Mouse (Mus musculus): Measurements from ENCODE around the gene Nnmt. TPM values are rescaled to one million over a fixed set of nuclear protein-coding genes. Genes with fewer than 3 reads are reported as not detected.

Nnmt gene
- polyA plus RNA-seq, 1 experiment, result 5.1 TPM

DNA sequence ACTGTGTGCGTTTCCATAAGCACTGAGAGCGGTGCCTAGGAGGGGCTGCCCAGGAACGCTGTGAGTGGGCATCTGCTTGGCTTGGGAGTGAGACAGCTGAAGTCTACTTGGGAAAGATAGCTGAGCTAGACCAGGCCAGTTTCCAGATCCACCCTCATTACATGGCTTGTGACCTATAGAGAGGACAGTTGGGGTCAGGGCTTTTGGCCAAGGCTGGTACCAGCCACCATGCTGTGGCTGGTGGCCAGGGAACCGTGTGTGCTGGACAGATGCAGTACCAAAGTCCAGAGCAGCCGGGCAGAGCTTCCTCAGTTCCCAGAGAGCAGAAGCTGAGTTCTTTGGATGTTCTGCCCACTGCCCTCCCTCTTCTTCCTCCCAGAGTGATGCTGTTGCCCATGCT is 7.6 kb upstream of the Nnmt start:
- WGBS, result 76% methylated on average over 5 of the region's 5 CpGs
- no peak for DNase-seq
- TF ChIP-seq POLR2A (IDR thresholded peaks at IDR 0.05; ENCODE audit: borderline replicate concordance, extremely low read depth, low read depth, low read length), result no peak
- TF ChIP-seq CTCF (IDR thresholded peaks at IDR 0.05; ENCODE audit: insufficient read depth, low read length), result no peak
- Histone ChIP-seq H3K4me1 (ENCODE audit: control insufficient read depth, insufficient read depth, low read length) (no peaks in the 10 kb centered on the region), H3K4me3 (replicated peaks; ENCODE audit: extremely low read depth, low read depth, low read length) (no peak overlapping the region)

DNA sequence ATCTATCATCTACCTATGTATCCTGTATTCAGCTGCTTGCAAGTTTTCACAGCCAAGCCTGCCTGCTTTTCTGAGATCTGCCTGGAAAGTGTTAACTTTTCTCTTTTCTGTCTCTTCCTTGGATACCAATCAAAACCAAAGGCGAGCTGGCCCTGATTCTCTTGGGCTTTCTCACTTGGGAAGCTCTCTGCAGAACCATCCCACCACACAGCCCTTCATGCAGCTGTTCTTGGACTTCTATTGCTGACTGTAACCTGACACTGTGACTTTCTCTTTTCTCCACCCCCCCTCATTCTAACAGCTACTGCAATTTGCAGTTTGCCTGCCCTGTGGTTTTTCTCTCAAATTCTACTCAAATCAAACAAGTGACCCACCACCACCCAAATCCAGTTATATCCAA is 6.1 kb upstream of the Nnmt start:
- Histone ChIP-seq H3K4me3 (replicated peaks; ENCODE audit: extremely low read depth, low read depth, low read length) (no peak overlapping the region), H3K4me1 (ENCODE audit: control insufficient read depth, insufficient read depth, low read length) (no peaks in the 10 kb centered on the region)
- no peak for DNase-seq
- TF ChIP-seq CTCF (IDR thresholded peaks at IDR 0.05; ENCODE audit: insufficient read depth, low read length), result no peak
- TF ChIP-seq POLR2A (IDR thresholded peaks at IDR 0.05; ENCODE audit: borderline replicate concordance, extremely low read depth, low read depth, low read length), result no peak
- WGBS, result 14% methylated on average over 1 of the region's 1 CpGs

DNA sequence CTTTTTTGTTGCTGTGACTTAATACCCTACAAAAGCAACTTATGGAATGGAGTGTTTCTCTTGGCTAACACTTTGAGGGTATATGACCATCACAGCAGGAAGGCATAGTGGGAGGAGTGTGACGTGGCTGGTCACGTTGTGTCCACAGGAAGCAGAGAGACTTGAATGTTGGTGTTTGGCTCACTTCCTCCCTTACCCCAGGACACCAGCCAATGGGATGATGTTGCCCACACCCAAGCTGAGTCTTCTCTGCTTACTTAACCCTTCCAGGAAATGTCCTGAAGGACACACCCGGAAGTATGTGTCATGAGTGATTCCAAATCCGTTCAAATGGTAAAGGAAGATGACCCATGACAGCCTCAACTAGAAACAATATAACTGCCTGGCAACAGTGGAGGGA is 4.8 kb upstream of the Nnmt start:
- DNase-seq, result no peak
- WGBS, result 31% methylated on average over 4 of the region's 4 CpGs
- H3K4me3 ChIP-seq (replicated peaks; ENCODE audit: extremely low read depth, low read depth, low read length), result no peak overlapping the region
- no peaks in the 10 kb centered on the region for H3K4me1 ChIP-seq (ENCODE audit: control insufficient read depth, insufficient read depth, low read length)
- TF ChIP-seq CTCF (IDR thresholded peaks at IDR 0.05; ENCODE audit: insufficient read depth, low read length) (no peak), POLR2A (IDR thresholded peaks at IDR 0.05; ENCODE audit: borderline replicate concordance, extremely low read depth, low read depth, low read length) (no peak)

DNA sequence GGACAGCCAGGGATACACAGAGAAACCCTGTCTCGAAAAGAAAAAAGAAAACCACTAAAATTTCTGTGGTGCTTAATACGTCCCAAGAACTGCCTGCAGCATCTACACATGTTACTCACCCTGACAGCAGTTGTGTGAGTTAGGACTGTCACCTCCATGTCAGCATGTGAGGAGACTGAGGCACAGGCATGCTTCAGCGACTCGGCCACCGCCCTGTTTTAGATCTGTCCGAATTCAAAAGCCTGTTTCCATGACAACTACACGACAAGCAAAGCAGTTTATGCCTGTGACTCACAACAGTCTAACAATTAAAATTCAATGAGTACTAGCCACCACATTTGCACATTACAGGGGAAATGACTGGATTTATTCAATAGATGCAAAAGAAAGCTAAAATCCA is 2.5 kb upstream of the Nnmt start:
- WGBS, result 75% methylated on average over 7 of the region's 7 CpGs
- no peak for DNase-seq
- Histone ChIP-seq H3K4me1 (ENCODE audit: control insufficient read depth, insufficient read depth, low read length) (no peaks in the 10 kb centered on the region), H3K4me3 (replicated peaks; ENCODE audit: extremely low read depth, low read depth, low read length) (no peak overlapping the region)
- TF ChIP-seq POLR2A (IDR thresholded peaks at IDR 0.05; ENCODE audit: borderline replicate concordance, extremely low read depth, low read depth, low read length) (no peak), CTCF (IDR thresholded peaks at IDR 0.05; ENCODE audit: insufficient read depth, low read length) (no peak)

DNA sequence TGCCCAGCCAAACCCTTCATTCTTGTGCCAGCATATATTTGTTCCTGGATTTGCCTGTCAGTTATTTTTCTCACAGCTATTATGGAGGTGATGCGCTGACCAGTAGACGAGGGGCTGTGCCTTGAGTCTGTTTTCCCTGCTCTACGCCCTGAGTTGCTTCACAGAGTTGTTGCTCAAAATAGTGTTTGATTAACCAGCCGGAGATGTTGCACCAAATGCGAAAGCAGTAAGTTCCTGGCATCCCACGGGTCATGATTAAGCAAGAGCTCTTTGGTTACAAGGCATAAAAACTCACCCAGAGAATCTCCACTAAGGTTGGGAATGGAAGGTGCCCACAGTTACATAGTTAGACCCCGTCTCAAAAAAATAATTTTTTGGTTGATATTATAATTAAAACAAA is 1.2 kb upstream of the Nnmt start:
- WGBS, result 68% methylated on average over 7 of the region's 7 CpGs
- DNase-seq, result no peak
- H3K4me1 ChIP-seq (ENCODE audit: control insufficient read depth, insufficient read depth, low read length), result no peaks in the 10 kb centered on the region
- no peak overlapping the region for H3K4me3 ChIP-seq (replicated peaks; ENCODE audit: extremely low read depth, low read depth, low read length)
- TF ChIP-seq CTCF (IDR thresholded peaks at IDR 0.05; ENCODE audit: insufficient read depth, low read length) (no peak), POLR2A (IDR thresholded peaks at IDR 0.05; ENCODE audit: borderline replicate concordance, extremely low read depth, low read depth, low read length) (no peak)

DNA sequence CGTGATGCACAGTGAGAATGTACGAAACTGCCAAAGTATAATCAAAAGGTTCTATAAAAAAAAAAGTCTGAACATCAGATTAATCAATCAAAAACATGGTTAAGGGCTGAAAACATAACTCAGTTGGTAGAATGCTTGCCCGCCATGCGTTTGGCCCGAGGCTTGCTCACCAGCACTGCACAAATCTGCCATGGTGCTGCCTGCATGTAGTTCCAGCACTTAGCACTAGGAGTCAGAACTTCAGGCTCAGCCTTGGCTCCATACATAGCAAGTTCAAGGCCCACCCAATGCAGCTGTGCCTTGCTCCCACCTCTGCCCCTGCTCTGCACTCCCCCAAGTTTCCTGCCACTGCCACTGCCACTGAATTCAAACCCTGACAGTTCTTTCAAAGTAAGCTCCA is 744 bp upstream of the Nnmt start:
- Histone ChIP-seq H3K4me3 (replicated peaks; ENCODE audit: extremely low read depth, low read depth, low read length) (no peak overlapping the region), H3K4me1 (ENCODE audit: control insufficient read depth, insufficient read depth, low read length) (no peaks in the 10 kb centered on the region)
- TF ChIP-seq CTCF (IDR thresholded peaks at IDR 0.05; ENCODE audit: insufficient read depth, low read length) (peak; percentile 31; the same call in 1 of the 2 replicates), POLR2A (IDR thresholded peaks at IDR 0.05; ENCODE audit: borderline replicate concordance, extremely low read depth, low read depth, low read length) (no peak)
- WGBS, result 84% methylated on average over 5 of the region's 5 CpGs
- DNase-seq, result no peak

DNA sequence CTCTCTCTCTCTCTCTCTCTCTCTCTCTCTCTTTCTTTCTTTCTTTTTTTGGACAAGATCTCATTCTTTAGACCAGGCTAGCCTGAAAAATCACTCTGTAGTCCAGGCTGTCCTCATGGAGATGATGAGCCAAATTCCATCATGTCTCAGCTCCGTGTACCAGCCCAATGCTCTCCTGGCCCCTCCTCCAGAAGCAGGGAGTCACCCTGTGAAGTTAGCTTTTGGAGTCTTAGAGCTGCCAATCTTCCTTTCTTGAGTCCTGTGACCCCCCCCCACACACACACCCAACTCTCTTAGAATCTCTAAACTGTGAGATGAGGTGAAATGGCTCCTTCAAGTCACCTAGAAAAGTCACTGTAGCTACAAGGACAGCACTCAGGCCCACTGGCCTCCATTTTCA is 727 bp downstream of the Nnmt start:
- Histone ChIP-seq H3K4me1 (ENCODE audit: control insufficient read depth, insufficient read depth, low read length) (no peaks in the 10 kb centered on the region), H3K4me3 (replicated peaks; ENCODE audit: extremely low read depth, low read depth, low read length) (no peak overlapping the region)
- 42% methylated on average over 1 of the region's 1 CpGs for WGBS
- no peak for DNase-seq
- TF ChIP-seq POLR2A (IDR thresholded peaks at IDR 0.05; ENCODE audit: borderline replicate concordance, extremely low read depth, low read depth, low read length) (no peak), CTCF (IDR thresholded peaks at IDR 0.05; ENCODE audit: insufficient read depth, low read length) (no peak)

DNA sequence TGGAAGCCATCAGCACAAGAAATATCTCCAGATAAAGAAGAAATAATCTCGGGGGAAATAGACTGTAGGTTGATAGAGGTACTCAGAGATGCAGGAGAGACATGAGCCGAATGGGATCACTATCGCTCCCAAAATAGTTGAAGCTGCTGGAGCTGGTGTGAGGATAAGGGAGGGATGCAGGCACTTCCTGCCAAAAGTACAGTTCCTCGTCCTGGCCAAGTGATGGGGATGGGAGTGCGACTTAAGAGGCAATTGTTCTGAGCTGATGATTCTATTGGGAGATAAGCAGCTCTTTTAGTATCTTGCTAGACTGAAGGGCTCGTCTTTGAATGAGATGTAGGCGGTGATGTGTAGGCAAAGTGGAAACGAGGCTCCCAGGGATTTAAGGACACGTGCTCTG is 4.1 kb downstream of the Nnmt start:
- 60% methylated on average over 9 of the region's 9 CpGs for WGBS
- no peak for DNase-seq
- no peak for TF ChIP-seq CTCF (IDR thresholded peaks at IDR 0.05; ENCODE audit: insufficient read depth, low read length)
- no peak for TF ChIP-seq POLR2A (IDR thresholded peaks at IDR 0.05; ENCODE audit: borderline replicate concordance, extremely low read depth, low read depth, low read length)
- Histone ChIP-seq H3K4me3 (replicated peaks; ENCODE audit: extremely low read depth, low read depth, low read length) (no peak overlapping the region), H3K4me1 (ENCODE audit: control insufficient read depth, insufficient read depth, low read length) (no peaks in the 10 kb centered on the region)

DNA sequence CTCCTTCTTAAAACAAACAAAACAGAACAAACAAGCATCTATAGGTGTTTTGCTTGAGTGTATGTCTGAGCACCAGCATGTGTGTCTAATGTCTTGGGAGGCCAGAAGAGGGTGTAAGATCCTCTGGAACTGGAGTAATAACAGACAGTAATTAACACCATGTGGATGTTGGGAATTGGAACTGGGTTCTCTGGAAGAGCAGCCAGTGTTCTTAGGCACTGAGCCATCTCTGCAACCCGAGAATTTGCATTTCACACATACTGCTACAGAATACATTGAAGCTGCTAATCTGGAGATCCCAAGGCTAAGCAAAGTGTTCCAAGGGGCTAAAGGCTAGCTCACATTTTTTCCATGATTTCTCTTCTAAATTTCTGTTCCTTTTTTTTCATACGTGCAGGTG is 4.9 kb downstream of the Nnmt start:
- WGBS, result 35% methylated on average over 2 of the region's 2 CpGs
- TF ChIP-seq POLR2A (IDR thresholded peaks at IDR 0.05; ENCODE audit: borderline replicate concordance, extremely low read depth, low read depth, low read length) (no peak), CTCF (IDR thresholded peaks at IDR 0.05; ENCODE audit: insufficient read depth, low read length) (no peak)
- no peak overlapping the region for H3K4me3 ChIP-seq (replicated peaks; ENCODE audit: extremely low read depth, low read depth, low read length)
- H3K4me1 ChIP-seq (ENCODE audit: control insufficient read depth, insufficient read depth, low read length), result no peaks in the 10 kb centered on the region
- DNase-seq, result no peak

DNA sequence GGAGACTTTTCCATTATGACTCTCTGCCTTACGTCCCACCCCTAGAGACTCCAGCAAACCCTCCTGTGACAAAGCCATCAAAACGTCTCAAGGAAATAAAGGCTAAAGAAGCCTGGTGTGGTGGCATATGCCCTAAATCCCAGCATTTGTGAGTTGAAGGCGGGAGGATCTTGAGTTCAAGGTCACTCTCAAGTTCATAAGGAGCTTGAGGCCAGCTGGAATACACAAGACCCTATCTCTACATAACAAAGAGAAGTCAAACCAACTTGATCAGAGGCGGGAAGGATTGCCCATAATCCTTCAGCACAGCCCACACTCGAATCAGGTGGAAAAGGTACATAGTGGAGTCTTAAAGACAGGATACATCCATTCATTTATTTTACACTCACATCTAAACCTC is 7.5 kb downstream of the Nnmt start:
- Histone ChIP-seq H3K4me1 (ENCODE audit: control insufficient read depth, insufficient read depth, low read length) (no peaks in the 10 kb centered on the region), H3K4me3 (replicated peaks; ENCODE audit: extremely low read depth, low read depth, low read length) (no peak overlapping the region)
- no peak for DNase-seq
- WGBS, result 68% methylated on average over 5 of the region's 5 CpGs
- TF ChIP-seq POLR2A (IDR thresholded peaks at IDR 0.05; ENCODE audit: borderline replicate concordance, extremely low read depth, low read depth, low read length), result no peak

DNA sequence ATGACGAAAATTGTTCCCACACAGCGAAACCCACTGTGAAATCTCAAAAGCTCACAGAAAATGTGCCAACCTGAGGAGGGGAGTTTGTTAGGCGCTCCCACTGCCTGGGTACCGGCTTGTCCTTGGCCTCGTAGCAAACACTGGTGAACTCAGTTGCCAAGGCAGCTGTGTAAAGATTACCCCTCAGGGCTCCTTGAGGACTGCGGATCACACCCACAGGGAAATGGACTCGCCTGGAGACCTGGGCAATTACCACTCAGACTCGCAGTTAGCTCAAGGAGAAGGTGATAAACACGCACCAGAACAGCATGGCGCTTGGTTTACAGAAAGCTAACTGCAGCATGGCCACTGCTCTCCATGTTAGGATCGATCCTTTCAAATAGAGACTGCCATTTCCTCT is 8.0 kb downstream of the Nnmt start:
- DNase-seq, result no peak
- Histone ChIP-seq H3K4me3 (replicated peaks; ENCODE audit: extremely low read depth, low read depth, low read length) (no peak overlapping the region), H3K4me1 (ENCODE audit: control insufficient read depth, insufficient read depth, low read length) (no peaks in the 10 kb centered on the region)
- 62% methylated on average over 11 of the region's 11 CpGs for WGBS
- TF ChIP-seq POLR2A (IDR thresholded peaks at IDR 0.05; ENCODE audit: borderline replicate concordance, extremely low read depth, low read depth, low read length) (no peak), CTCF (IDR thresholded peaks at IDR 0.05; ENCODE audit: insufficient read depth, low read length) (no peak)
